Mouse (Mus musculus): ENCODE measurements around the gene Phactr3.

- TF ChIP-seq CTCF (IDR thresholded peaks at IDR 0.05) (no peak), EP300 (IDR thresholded peaks at IDR 0.05) (no peak)
Observed at GRCm38 (mm10) chr2:178229231-178229630, 110.5 kb downstream of the Phactr3 start.
